Mouse (Mus musculus) neural tube, embryonic 13.5 days (tissue): ENCODE results near the gene Phf13. TPM values are rescaled to one million over a fixed set of nuclear protein-coding genes. Genes with fewer than 3 reads are reported as not detected.

Experiments used
- ATAC-seq: fragments of 200-750 bp; cut with Nextera tagmentation; 2 replicates; pipeline ENCODE4 v1.8.0; 2017; ENCODE audit warnings: low read depth, mild to moderate bottlenecking, moderate TSS enrichment, moderate library complexity
- H3K27ac ChIP-seq: fragments of 300-500 bp; sonication (generic); replicated peaks from 2 replicates; pipeline ENCODE4 v1.5.1; 2015; ENCODE audit warnings: moderate library complexity, mild to moderate bottlenecking, inconsistent platforms
- H3K27me3 ChIP-seq: fragments of 300-500 bp; sonication (generic); 2 replicates; pipeline ENCODE4 v1.6.1; 2015; ENCODE audit warnings: mild to moderate bottlenecking, inconsistent platforms
- H3K36me3 ChIP-seq: fragments of 300-500 bp; sonication (generic); 2 replicates; pipeline ENCODE4 v1.6.1; 2015; ENCODE audit warnings: mild to moderate bottlenecking, inconsistent platforms
- H3K4me1 ChIP-seq: fragments of 300-500 bp; sonication (generic); replicated peaks from 2 replicates; pipeline ENCODE4 v1.6.1; 2015; ENCODE audit warnings: inconsistent platforms
- H3K4me2 ChIP-seq: fragments of 300-500 bp; sonication (generic); 2 replicates; pipeline ENCODE4 v1.6.1; 2015; ENCODE audit warnings: inconsistent platforms, mild to moderate bottlenecking, moderate library complexity
- H3K4me3 ChIP-seq: fragments of 300-500 bp; sonication (generic); 2 replicates; pipeline ENCODE4 v1.5.1; 2015; ENCODE audit warnings: mild to moderate bottlenecking, inconsistent platforms
- H3K9ac ChIP-seq: fragments of 300-500 bp; sonication (generic); 2 replicates; pipeline ENCODE4 v1.6.1; 2015; ENCODE audit warnings: moderate library complexity, mild to moderate bottlenecking, inconsistent platforms
- H3K9me3 ChIP-seq: fragments of 300-500 bp; sonication (generic); 2 replicates; pipeline ENCODE4 v1.6.1; 2016; ENCODE audit warnings: inconsistent platforms
- WGBS: fragments of 180-500 bp; shearing (Covaris S2); methylation state at CpG from one replicate; pipeline ENCODE4 v1.1.7; 2015; 5-methylcytosine and 5-hydroxymethylcytosine counted together
- polyA plus RNA-seq: library from polyadenylated mRNA; unstranded; fragments of >200 nt; fragmentation: Nextera tagmentation; extraction: Ambion mirVana; gene quantifications from 2 replicates; pipeline ENCODE4 v1.2.1, GENCODE M21; 2015

Phf13 gene
- polyA plus RNA-seq, 1 experiment from 2014 or later, result 19.1 TPM

DNA sequence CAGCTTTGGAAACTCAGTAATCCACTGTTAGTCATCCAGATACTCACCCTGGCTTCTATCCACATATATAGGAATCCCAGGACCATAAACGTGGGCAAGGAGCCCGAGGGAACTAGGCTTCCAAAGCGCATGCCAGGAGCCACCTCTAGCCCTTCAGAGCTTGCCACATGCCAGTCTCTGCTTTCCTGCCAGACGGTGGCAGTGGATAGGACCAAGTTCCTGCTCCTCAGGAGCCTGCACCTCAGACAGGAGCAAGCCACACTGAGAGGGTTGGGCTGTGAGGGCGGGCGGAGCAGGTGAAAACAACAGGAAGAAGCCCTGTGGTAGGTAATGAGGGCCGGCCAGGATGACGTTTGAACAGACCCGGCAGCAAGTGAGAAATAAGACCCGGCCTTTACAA, 10.2 kb downstream of the Phf13 start:
- Histone ChIP-seq H3K4me2 (no peak overlapping the region), H3K4me3 (no peak overlapping the region), H3K9ac (peak overlapping the region; percentile 31; the same call in 1 of the 2 replicates), H3K27me3 (no peaks in the 10 kb centered on the region), H3K27ac (no peak overlapping the region), H3K36me3 (peaks cover 41% of the 10 kb centered on the region), H3K9me3 (no peaks in the 10 kb centered on the region), H3K4me1 (peaks cover 35% of the 10 kb centered on the region)
- ATAC-seq, result no peak
- 28% methylated on average over 10 of the region's 10 CpGs for WGBS

DNA sequence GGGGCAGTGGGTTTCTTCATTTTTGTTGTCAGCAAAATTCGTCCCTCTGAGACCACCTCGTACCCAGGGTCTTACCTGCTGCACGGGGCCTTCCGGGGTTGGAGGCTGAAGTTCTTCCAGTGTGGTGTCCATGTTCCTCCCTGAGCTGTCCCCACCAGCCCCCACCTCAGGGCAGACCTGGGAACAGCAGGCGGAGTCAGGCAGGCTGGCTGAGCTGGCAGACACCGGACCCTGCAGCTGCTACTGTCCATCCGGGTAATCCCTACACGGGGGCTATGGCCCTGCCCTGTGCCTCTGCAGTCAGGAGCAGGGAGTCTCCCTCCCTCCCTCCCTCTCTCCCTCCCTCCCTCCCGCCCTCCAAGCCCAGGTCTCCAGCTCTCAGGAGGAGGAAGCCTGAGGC, 12.5 kb downstream of the Phf13 start:
- no peak for ATAC-seq

DNA sequence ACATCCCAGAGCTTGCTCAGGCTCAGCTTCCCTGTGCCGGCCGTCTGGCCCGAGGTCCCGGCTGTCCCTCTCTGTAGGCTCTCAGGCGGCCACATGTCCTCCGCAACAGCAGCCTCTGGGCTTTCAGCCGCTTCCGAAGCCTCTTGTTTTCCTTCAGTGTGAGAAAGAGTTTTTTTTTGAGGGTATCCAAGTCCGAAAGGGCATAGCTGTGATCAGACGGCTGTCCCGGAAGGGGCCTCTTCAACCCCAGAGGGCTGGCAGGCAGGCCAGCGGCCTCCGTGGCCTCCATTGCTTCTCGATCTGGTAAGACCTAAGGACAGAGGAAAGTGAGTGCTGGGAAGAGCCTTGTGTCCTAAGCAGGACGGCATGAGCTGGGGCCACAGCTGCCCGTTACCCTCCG, 13.0 kb downstream of the Phf13 start:
- Histone ChIP-seq H3K4me2 (no peak overlapping the region), H3K36me3 (peaks cover 55% of the 10 kb centered on the region), H3K27ac (no peak overlapping the region), H3K4me1 (peaks cover 30% of the 10 kb centered on the region), H3K4me3 (no peak overlapping the region), H3K9me3 (no peaks in the 10 kb centered on the region), H3K27me3 (no peaks in the 10 kb centered on the region), H3K9ac (no peak overlapping the region)
- WGBS, result 66% methylated on average over 17 of the region's 17 CpGs
- ATAC-seq, result no peak

More for the DNA sequence above, 12.5 kb downstream of the Phf13 start:
- Histone ChIP-seq H3K36me3 (peaks cover 52% of the 10 kb centered on the region), H3K9me3 (no peaks in the 10 kb centered on the region), H3K4me2 (no peak overlapping the region), H3K27me3 (no peaks in the 10 kb centered on the region), H3K4me1 (peaks cover 30% of the 10 kb centered on the region), H3K9ac (0 out of 2 replicates have a peak overlapping the region, but pooled peaks have one; percentile 17), H3K4me3 (no peak overlapping the region), H3K27ac (no peak overlapping the region)
- WGBS, result 40% methylated on average over 8 of the region's 9 CpGs

DNA sequence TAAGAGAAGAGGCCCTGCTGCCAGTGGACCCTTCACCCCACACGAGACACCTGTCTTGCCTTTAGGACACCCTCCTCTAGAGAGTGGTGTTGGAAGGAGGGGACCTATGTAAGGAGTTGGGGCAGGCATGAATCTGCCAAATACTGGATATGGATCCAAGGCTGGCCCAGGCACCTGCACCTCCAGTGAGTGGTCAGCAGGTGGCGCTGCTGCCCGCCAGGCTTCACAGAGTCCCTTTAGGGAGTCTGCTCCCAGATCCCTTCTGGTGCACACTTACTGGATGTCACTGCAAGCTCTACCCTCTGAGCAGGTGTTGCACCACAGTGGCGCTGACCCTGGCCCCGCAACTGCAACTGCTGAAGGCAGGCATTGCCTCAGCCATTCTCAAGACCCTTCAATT, 14.7 kb downstream of the Phf13 start:
- Histone ChIP-seq H3K36me3 (peaks cover 64% of the 10 kb centered on the region), H3K4me2 (no peak overlapping the region), H3K9me3 (no peaks in the 10 kb centered on the region), H3K9ac (no peak overlapping the region), H3K27ac (peak overlapping the region; percentile 24), H3K4me1 (peaks cover 16% of the 10 kb centered on the region), H3K4me3 (no peak overlapping the region), H3K27me3 (no peaks in the 10 kb centered on the region)
- peak; percentile 54 for ATAC-seq
- WGBS, result 14% methylated on average over 5 of the region's 5 CpGs

DNA sequence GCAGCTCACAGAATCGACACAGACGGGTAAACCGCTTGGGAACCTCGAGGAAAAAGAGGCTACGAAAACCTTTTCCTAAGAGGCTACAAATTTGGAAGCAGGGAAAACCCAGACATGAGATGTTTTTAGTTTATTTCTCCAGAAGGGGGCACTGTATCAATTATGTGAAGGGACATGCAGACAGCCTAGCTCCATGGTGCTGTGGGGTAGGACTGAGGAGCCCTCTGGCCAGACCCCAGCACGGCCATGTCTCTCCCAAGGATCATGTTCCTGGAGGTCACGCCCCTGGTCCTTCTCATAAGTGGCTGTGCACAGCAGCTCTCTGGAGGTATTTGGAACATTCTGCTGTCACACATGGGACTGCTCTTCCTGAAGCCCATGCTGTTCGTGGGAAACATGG, 15.4 kb downstream of the Phf13 start:
- Histone ChIP-seq H3K36me3 (peaks cover 67% of the 10 kb centered on the region), H3K9me3 (no peaks in the 10 kb centered on the region), H3K4me1 (peaks cover 9% of the 10 kb centered on the region), H3K27me3 (no peaks in the 10 kb centered on the region), H3K4me2 (no peak overlapping the region), H3K4me3 (no peak overlapping the region), H3K27ac (no peak overlapping the region), H3K9ac (no peak overlapping the region)
- ATAC-seq, result no peak
- WGBS, result 82% methylated on average over 8 of the region's 8 CpGs

DNA sequence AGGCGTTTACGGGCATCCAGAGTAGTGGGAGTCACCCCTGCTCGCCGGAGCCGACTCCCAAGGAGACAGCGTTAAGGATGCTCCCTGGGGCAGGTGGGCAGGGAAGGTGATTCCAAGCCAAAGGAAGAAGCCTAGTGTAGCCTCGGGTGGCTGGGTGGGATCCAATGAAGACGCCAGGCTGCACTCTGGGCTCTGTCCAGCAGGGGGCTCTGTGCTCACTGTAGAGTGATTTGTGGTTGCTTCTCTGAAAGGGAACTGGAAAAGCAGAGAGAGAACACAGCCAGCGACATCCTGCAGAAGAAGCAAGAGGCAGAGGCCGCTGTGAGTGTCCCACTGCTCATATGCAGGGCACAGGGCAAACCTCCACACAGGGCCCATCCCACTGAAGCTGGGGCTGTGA, 18.3 kb downstream of the Phf13 start:
- Histone ChIP-seq H3K27me3 (no peaks in the 10 kb centered on the region), H3K4me2 (no peak overlapping the region), H3K36me3 (peaks cover 78% of the 10 kb centered on the region), H3K9me3 (no peaks in the 10 kb centered on the region), H3K27ac (peak overlapping the region; percentile 78), H3K4me1 (peaks cover 9% of the 10 kb centered on the region), H3K9ac (no peak overlapping the region), H3K4me3 (no peak overlapping the region)
- ATAC-seq, result 0 out of 2 replicates have a peak, but pooled peaks have one; percentile 10
- WGBS, result 37% methylated on average over 10 of the region's 10 CpGs

DNA sequence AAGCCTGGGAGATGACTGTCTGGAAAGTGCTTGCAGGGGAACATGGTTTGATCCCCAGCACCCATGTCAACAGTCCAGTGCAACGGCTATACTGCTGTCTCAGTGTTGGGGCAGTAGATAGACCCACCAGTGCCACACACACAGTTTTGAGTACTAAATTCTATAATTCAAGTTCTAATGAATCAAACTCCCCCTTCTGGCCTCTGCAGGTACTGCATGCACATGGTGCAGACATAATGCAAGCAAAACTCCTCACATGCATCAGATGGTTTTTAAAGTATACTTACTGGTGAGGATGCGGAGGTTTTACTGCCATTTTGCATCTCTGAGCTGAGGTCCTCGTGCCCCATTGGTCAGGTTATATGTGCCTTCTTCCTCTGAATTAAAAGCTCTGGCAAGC, 20.6 kb downstream of the Phf13 start:
- H3K36me3 ChIP-seq, result peaks cover 73% of the 10 kb centered on the region
- H3K4me2 ChIP-seq, result no peak overlapping the region

DNA sequence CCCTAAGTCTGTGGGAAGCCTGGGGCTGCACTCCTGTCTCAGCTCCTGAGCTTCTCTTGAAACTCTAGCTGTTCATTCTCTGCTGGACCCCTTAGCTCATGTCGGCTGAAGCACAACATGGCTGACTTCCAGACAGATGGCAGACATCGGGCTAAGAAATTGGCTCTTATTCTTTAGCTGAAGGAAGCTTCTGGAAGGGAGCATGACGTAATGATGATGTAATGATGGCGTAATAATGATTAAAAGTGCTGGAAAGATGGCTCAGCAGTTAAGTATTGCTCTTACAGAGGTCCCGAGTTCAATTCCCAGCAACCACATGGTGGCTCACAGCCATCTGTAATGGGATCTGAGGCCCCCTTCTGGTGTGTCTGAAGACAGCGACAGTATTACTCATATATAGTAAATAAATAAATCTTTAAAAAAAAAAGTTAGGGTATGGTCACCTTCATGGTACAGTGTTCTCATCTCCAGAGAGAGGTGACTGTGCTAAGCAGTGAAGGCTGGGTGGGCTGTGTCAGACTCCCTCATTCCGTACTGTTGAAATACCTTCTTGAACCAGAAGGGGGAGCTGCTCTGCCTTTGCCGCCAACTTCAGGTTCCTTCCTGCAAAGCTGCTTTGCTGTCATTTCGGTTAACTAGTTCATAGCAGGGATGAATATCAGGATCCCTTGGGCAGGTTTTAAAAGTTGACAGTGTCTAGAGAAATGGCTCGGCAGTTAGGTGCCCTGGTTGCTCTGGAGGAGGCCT, 23.7 kb downstream of the Phf13 start:
- no peaks in the 10 kb centered on the region for H3K9me3 ChIP-seq
- H3K4me2 ChIP-seq, result no peak overlapping the region
- no peak overlapping the region for H3K27ac ChIP-seq
- no peaks in the 10 kb centered on the region for H3K27me3 ChIP-seq
- no peak for ATAC-seq
- no peak overlapping the region for H3K4me3 ChIP-seq
- H3K9ac ChIP-seq, result no peak overlapping the region
- whole genome bisulfite sequencing, result 73% methylated on average over 10 of the region's 10 CpGs
- peaks cover 56% of the 10 kb centered on the region for H3K36me3 ChIP-seq
- peaks cover 16% of the 10 kb centered on the region for H3K4me1 ChIP-seq

More for the DNA sequence above, 20.6 kb downstream of the Phf13 start:
- H3K9ac ChIP-seq, result no peak overlapping the region
- no peak overlapping the region for H3K4me3 ChIP-seq
- 88% methylated on average over 3 of the region's 3 CpGs for whole genome bisulfite sequencing
- H3K27me3 ChIP-seq, result no peaks in the 10 kb centered on the region
- H3K4me1 ChIP-seq, result peaks cover 4% of the 10 kb centered on the region
- no peak for ATAC-seq
- H3K9me3 ChIP-seq, result no peaks in the 10 kb centered on the region
- no peak overlapping the region for H3K27ac ChIP-seq

DNA sequence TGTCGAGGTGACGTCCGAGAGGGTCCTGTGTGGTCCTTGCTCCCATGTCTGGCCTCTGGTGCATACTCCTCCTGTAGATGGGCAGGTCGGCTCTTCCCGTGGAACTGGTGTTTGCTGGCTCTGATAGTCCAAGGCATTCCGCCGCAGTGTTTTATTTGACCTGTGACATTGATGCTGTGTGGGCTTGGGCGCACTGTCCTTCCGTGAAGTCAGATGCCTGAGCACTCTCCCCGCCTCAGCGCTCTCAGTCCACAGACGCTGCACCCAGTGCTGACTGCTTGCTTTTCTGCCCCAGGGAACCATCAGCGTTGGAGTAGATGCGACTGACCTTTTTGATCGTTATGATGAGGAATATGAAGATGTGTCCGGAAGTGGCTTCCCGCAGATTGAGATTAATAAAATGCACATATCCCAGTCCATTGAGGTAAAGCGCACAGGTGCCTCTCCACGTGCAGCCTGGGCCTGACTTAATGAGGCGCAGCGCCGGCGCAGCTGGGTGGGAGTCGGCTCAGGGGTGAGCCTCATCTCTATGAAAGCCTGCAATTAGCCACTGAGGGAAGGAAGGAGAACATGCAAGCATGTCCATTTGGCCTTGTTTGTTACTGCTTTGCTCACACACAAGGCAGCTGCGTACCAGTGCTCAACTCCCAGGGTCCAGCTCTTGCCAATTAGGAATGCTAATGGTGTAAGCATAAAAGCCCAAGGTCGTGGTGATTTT, 27.7 kb downstream of the Phf13 start:
- no peak for ATAC-seq
- no peak overlapping the region for H3K4me3 ChIP-seq
- peaks cover 46% of the 10 kb centered on the region for H3K36me3 ChIP-seq
- no peaks in the 10 kb centered on the region for H3K9me3 ChIP-seq
- H3K27me3 ChIP-seq, result no peaks in the 10 kb centered on the region
- H3K4me1 ChIP-seq, result peaks cover 16% of the 10 kb centered on the region
- 71% methylated on average over 26 of the region's 26 CpGs for WGBS
- H3K9ac ChIP-seq, result no peak overlapping the region
- peak overlapping the region; percentile 73 for H3K27ac ChIP-seq
- no peak overlapping the region for H3K4me2 ChIP-seq

DNA sequence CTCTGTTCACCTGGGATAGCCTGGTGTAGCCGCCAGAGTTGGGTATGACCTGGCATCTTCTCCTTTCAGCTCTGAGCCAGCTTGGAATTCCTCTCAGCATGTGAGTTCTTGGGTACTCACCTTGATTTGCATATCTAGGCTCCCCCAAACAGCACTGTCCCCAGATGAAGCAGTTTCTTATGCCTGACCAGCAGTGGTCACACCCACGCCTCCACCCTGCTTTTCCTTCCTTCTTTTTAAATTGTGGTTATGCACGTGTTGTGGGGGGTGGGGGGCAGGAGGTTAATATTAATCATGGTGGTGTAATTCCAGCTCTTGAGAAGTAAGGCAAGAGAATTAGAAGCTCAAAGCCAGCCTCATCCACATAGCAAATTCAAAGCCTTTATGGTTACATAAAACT, 33.2 kb downstream of the Phf13 start:
- Histone ChIP-seq H3K9me3 (no peaks in the 10 kb centered on the region), H3K27ac (no peak overlapping the region), H3K36me3 (peaks cover 77% of the 10 kb centered on the region), H3K4me3 (no peak overlapping the region), H3K4me1 (peaks cover 2% of the 10 kb centered on the region; the same call in 1 of the 2 replicates), H3K27me3 (no peaks in the 10 kb centered on the region), H3K4me2 (no peak overlapping the region), H3K9ac (no peak overlapping the region)
- 94% methylated on average over 3 of the region's 3 CpGs for WGBS
- ATAC-seq, result no peak

DNA sequence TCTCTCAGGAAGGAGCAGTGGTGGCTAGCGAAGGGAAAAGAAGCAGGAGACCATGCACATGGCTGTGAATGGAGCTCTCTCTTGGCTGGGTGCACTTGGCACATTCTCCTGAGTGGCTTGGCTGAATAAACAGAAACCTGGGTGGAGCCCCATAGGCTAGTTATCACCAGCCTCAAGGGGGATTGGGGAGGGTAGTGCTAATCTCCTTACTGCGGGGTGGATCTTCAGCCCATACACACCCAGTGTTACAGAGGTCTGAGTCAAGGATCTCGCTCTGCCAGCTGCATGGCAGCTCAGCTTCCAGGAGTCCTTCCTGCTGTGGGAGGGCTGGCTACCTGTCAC, 35.6 kb downstream of the Phf13 start:
- Histone ChIP-seq H3K4me2 (no peak overlapping the region), H3K4me1 (no peaks in the 10 kb centered on the region), H3K4me3 (no peak overlapping the region), H3K9me3 (no peaks in the 10 kb centered on the region), H3K27ac (no peak overlapping the region), H3K27me3 (no peaks in the 10 kb centered on the region), H3K36me3 (peaks cover 89% of the 10 kb centered on the region), H3K9ac (no peak overlapping the region)
- 90% methylated on average over 3 of the region's 3 CpGs for WGBS
- no peak for ATAC-seq

DNA sequence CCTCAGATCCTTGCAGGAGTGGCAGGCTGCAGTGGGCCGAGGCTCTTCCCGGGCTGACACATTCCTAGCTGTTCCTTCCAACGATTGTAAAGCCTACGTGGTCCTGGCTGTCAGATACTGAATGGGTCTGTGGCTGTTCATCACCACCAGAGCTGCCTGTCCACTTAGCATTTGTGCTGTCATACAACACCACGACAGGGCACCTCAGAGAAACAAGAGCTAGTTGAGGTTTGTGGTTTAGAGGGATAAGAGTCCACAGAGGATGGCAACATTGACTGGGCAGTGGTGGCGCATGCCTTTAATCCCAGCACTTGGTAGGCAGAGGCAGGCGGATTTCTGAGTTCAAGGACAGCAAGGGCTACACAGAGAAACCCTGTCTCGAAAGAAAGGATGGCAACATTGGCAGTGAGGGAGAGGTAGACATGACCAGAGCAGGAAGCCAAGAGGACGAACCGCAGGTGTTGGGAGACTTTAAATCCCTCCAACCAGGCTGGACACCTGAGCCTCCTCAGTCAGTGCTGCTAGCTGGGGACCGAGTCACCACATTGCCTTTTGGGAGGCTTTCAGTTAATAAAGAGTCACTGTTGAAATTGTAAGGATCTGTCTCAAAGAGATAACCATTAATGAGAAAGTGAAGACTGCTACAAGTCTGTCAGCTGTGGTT, 36.1 kb downstream of the Phf13 start:
- ATAC-seq, result no peak
- H3K9ac ChIP-seq, result no peak overlapping the region
- WGBS, result 91% methylated on average over 11 of the region's 11 CpGs
- H3K27me3 ChIP-seq, result no peaks in the 10 kb centered on the region
- no peak overlapping the region for H3K4me2 ChIP-seq
- H3K36me3 ChIP-seq, result peaks cover 90% of the 10 kb centered on the region
- no peak overlapping the region for H3K27ac ChIP-seq
- no peaks in the 10 kb centered on the region for H3K4me1 ChIP-seq
- H3K4me3 ChIP-seq, result no peak overlapping the region
- H3K9me3 ChIP-seq, result no peaks in the 10 kb centered on the region
